Mouse (Mus musculus) CD4-positive helper T cell, adult 2 months (primary cell): ENCODE measurements at regions not wholly inside any gene's neighbourhood (a gene's known extent, or its start where the extent isn't known, plus 50 kb on each side); places are given as distances from the start of the nearest gene placed in this dataset.

Experiments
- DNase-seq: peaks from one replicate; pipeline ENCODE4 v3.0.0-alpha.2; 2012; ENCODE audit warnings: low read depth, missing footprints, low spot score

- DNase-seq: no peak
Measured at GRCm38 (mm10) chr12:109272101-109272500, 180.5 kb upstream of the Dlk1 start.

- DNase-seq: no peak
Measured at GRCm38 (mm10) chr12:109314850-109315249, 137.8 kb upstream of the Dlk1 start.

- no peak for DNase-seq
Measured at GRCm38 (mm10) chr12:109325986-109326385, 126.6 kb upstream of the Dlk1 start.

GRCm38 (mm10) chr12:109371327-109371726 is 81.3 kb upstream of the Dlk1 start:
- DNase-seq: no peak

GRCm38 (mm10) chr12:109385794-109386193 is 66.8 kb upstream of the Dlk1 start:
- DNase-seq: no peak

- DNase-seq: no peak
Measured at GRCm38 (mm10) chr12:109388791-109389190, 63.8 kb upstream of the Dlk1 start.

GRCm38 (mm10) chr12:109390388-109390920 is 62.2 kb upstream of the Dlk1 start:
- no peak for DNase-seq

GRCm38 (mm10) chr12:109390978-109391377 is 61.6 kb upstream of the Dlk1 start:
- no peak for DNase-seq

GRCm38 (mm10) chr12:109393326-109393725 is 59.3 kb upstream of the Dlk1 start:
- no peak for DNase-seq

- peak; percentile 28 for DNase-seq
Measured at GRCm38 (mm10) chr12:109393795-109394194, 58.8 kb upstream of the Dlk1 start.

GRCm38 (mm10) chr12:109394396-109394795 is 58.2 kb upstream of the Dlk1 start:
- no peak for DNase-seq

- no peak for DNase-seq
Measured at GRCm38 (mm10) chr12:109396614-109397013, 56.0 kb upstream of the Dlk1 start.

- no peak for DNase-seq
Measured at GRCm38 (mm10) chr12:109397175-109398058, 55.2 kb upstream of the Dlk1 start.

- no peak for DNase-seq
Measured at GRCm38 (mm10) chr12:109398473-109398872, 54.1 kb upstream of the Dlk1 start.

GRCm38 (mm10) chr12:109398951-109399350 is 53.7 kb upstream of the Dlk1 start:
- no peak for DNase-seq

- no peak for DNase-seq
Measured at GRCm38 (mm10) chr12:109399591-109399990, 53.0 kb upstream of the Dlk1 start.

- no peak for DNase-seq
Measured at GRCm38 (mm10) chr12:109400041-109400440, 52.6 kb upstream of the Dlk1 start.

- no peak for DNase-seq
Measured at GRCm38 (mm10) chr12:109400936-109401586, 51.6 kb upstream of the Dlk1 start.

- no peak for DNase-seq
Measured at GRCm38 (mm10) chr12:109401696-109402095, 50.9 kb upstream of the Dlk1 start.

GRCm38 (mm10) chr12:109402226-109402625 is 50.4 kb upstream of the Dlk1 start:
- no peak for DNase-seq
